Mouse (Mus musculus): ENCODE measurements around the gene Cd52. TPM values are rescaled to one million over a fixed set of nuclear protein-coding genes. Genes with fewer than 3 reads are reported as not detected.

Cd52 gene
- total and polyA plus RNA-seq, 3 experiments: 4.1 to 19.2 (median 5.8) TPM

DNA sequence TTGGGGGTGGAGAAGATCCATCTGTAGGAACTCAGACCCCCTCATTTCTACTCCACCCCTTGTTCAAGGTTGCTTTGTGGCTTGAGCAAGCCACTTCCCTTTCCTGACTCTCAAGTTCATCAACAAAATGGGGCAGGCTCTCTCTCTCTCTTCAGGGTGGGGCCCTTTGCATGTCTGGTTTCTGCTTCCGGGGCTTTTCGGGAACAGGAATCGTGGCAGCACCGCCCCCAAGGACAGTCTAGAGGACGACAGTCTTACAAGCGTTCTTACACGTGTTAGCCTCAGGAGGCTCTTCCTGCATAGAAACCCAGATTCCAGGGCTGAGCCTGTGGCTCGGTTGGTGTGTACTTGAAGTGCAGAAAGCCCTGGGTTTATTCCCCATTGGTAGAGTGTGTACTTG, 22.1 kb upstream of the Cd52 start:
- Histone ChIP-seq H3K36me3 (ENCODE audit: control insufficient read depth, insufficient read depth, low read length) (no peaks in the 10 kb centered on the region), H3K9ac (ENCODE audit: low read depth, low read length) (no peak overlapping the region), H3K4me3 (no peak overlapping the region), H3K79me2 (replicated peaks; ENCODE audit: control insufficient read depth, insufficient read depth, low read length) (no peaks in the 10 kb centered on the region), H3K27me3 (ENCODE audit: control insufficient read depth, insufficient read depth, low read length) (no peaks in the 10 kb centered on the region), H3K4me1 (ENCODE audit: control insufficient read depth, insufficient read depth, low read length) (no peaks in the 10 kb centered on the region), H3K27ac (no peak overlapping the region)
- DNase-seq: peak in 1 of 2 experiments; percentile 69
- intact Hi-C loops (cut with DNase I): no loop called here
- TF ChIP-seq CTCF (IDR thresholded peaks at IDR 0.05) (no peak), EP300 (IDR thresholded peaks at IDR 0.05; ENCODE audit: insufficient read depth, low read depth, low read length) (0 out of 2 replicates have a peak, but pooled peaks have one; percentile 20)
- WGBS: 52% methylated on average over 8 of the region's 8 CpGs

- H3K27ac ChIP-seq: no peak overlapping the region
- no peak for DNase-seq
- TF ChIP-seq EP300 (IDR thresholded peaks at IDR 0.05; ENCODE audit: insufficient read depth, low read depth, low read length): no peak
- TF ChIP-seq CTCF (IDR thresholded peaks at IDR 0.05): no peak
- no peak for TF ChIP-seq POLR2A (IDR thresholded peaks at IDR 0.05; ENCODE audit: insufficient read depth, low read depth, low read length)
- no peaks in the 10 kb centered on the region for H3K4me1 ChIP-seq (ENCODE audit: control insufficient read depth, insufficient read depth, low read length)
- H3K27me3 ChIP-seq (ENCODE audit: control insufficient read depth, insufficient read depth, low read length): no peaks in the 10 kb centered on the region
- H3K36me3 ChIP-seq (ENCODE audit: control insufficient read depth, insufficient read depth, low read length): no peaks in the 10 kb centered on the region
- H3K4me3 ChIP-seq: no peak overlapping the region
- WGBS: 86% methylated on average over 2 of the region's 2 CpGs
- H3K79me2 ChIP-seq (replicated peaks; ENCODE audit: control insufficient read depth, insufficient read depth, low read length): no peaks in the 10 kb centered on the region
- intact Hi-C loops (cut with DNase I): no loop called here
- H3K9ac ChIP-seq (ENCODE audit: low read depth, low read length): no peak overlapping the region
These were observed 21.6 kb upstream of the Cd52 start for GRCm38 (mm10) chr4:134116501-134116900.

DNA sequence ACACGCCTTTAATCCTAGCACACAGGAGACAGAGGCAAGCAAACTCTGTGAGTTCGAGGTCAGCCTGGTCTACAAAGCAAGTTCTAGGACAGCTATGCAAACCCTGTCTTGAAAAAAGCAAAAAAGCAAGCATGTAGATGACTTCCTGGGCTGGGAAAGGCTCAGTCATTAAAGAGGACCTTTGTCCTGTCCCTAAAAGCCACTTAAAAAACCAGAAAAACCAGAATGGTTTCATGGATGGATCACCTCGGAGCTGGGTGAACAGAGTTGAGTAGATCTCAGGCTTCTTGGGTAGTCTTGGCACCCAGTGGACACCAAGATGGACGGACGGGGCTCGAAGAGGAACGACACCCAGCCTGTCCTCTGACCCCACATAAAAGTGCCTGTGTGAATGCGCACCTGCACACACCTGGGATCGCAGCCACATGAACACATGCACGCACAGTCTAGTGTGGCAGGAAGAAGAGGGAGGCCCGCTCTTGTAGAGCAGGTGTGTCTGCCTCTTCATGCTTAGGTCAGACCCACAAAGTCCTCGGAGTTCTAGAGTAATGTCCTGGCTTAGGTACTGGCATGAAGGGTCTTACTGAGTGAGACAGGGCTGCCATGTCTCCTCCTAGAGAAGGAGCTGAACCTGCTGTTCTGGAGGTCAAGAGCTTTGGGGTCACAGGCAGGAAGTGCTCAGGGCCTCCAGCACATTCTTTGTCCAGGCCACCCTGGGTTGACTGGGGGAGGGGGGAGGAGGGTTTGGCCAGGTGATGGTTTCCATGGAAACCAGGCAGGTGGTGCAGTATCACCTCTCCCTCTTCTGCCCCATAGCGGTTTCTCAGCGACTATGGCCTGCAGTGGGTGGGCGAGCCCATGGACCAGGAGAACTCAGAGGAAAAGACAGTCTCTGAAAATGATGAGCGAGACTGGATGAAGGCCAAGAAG, 20.6 kb upstream of the Cd52 start:
- Histone ChIP-seq H3K4me3 (no peak overlapping the region), H3K79me2 (replicated peaks; ENCODE audit: control insufficient read depth, insufficient read depth, low read length) (no peaks in the 10 kb centered on the region), H3K36me3 (ENCODE audit: control insufficient read depth, insufficient read depth, low read length) (no peaks in the 10 kb centered on the region), H3K4me1 (ENCODE audit: control insufficient read depth, insufficient read depth, low read length) (no peaks in the 10 kb centered on the region), H3K9ac (ENCODE audit: low read depth, low read length) (no peak overlapping the region), H3K27ac (no peak overlapping the region), H3K27me3 (ENCODE audit: control insufficient read depth, insufficient read depth, low read length) (no peaks in the 10 kb centered on the region)
- WGBS: 90% methylated on average over 16 of the region's 16 CpGs
- DNase-seq: no peak
- intact Hi-C loops (cut with DNase I): no loop called here
- TF ChIP-seq CTCF (IDR thresholded peaks at IDR 0.05): no peak
- no peak for TF ChIP-seq EP300 (IDR thresholded peaks at IDR 0.05; ENCODE audit: insufficient read depth, low read depth, low read length)
- no peak for TF ChIP-seq POLR2A (IDR thresholded peaks at IDR 0.05; ENCODE audit: insufficient read depth, low read depth, low read length)

DNA sequence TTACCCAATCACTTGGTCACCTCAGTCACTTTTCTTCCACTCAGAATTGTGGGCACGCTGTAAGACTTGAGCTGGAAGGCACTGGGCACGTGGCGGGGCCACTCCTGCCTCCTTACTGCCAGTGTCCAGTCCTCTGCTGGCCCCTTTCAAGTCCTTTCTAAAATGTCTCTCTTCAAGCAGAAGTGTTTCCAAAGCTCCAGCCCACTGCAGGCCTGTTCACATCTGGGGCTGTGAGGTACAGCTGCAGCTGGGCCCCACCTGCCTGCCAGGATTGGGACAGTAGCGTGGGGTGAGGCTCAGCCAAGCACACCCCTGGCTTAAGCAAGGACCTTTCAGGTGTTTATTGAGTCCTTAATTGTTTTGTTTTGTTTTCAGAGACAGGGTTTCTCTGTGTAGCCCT, 19.2 kb upstream of the Cd52 start:
- no peak for DNase-seq
- 94% methylated on average over 4 of the region's 4 CpGs for WGBS
- no peaks in the 10 kb centered on the region for H3K4me1 ChIP-seq (ENCODE audit: control insufficient read depth, insufficient read depth, low read length)
- no peaks in the 10 kb centered on the region for H3K79me2 ChIP-seq (replicated peaks; ENCODE audit: control insufficient read depth, insufficient read depth, low read length)
- H3K36me3 ChIP-seq (ENCODE audit: control insufficient read depth, insufficient read depth, low read length): no peaks in the 10 kb centered on the region
- intact Hi-C loops (cut with DNase I): no loop called here
- H3K4me3 ChIP-seq: no peak overlapping the region
- no peak for TF ChIP-seq EP300 (IDR thresholded peaks at IDR 0.05; ENCODE audit: insufficient read depth, low read depth, low read length)
- no peak for TF ChIP-seq POLR2A (IDR thresholded peaks at IDR 0.05; ENCODE audit: insufficient read depth, low read depth, low read length)
- TF ChIP-seq CTCF (IDR thresholded peaks at IDR 0.05): no peak
- H3K27me3 ChIP-seq (ENCODE audit: control insufficient read depth, insufficient read depth, low read length): no peaks in the 10 kb centered on the region
- no peak overlapping the region for H3K9ac ChIP-seq (ENCODE audit: low read depth, low read length)
- no peak overlapping the region for H3K27ac ChIP-seq

GRCm38 (mm10) chr4:134113356-134113994, 18.6 kb upstream of the Cd52 start:
- intact Hi-C loops (cut with DNase I): no loop called here
- no peak overlapping the region for H3K4me3 ChIP-seq
- H3K79me2 ChIP-seq (replicated peaks; ENCODE audit: control insufficient read depth, insufficient read depth, low read length): no peaks in the 10 kb centered on the region
- no peaks in the 10 kb centered on the region for H3K4me1 ChIP-seq (ENCODE audit: control insufficient read depth, insufficient read depth, low read length)
- H3K36me3 ChIP-seq (ENCODE audit: control insufficient read depth, insufficient read depth, low read length): no peaks in the 10 kb centered on the region
- H3K9ac ChIP-seq (ENCODE audit: low read depth, low read length): no peak overlapping the region
- DNase-seq: no peak
- no peaks in the 10 kb centered on the region for H3K27me3 ChIP-seq (ENCODE audit: control insufficient read depth, insufficient read depth, low read length)
- no peak overlapping the region for H3K27ac ChIP-seq
- TF ChIP-seq CTCF (IDR thresholded peaks at IDR 0.05) (no peak), EP300 (IDR thresholded peaks at IDR 0.05; ENCODE audit: insufficient read depth, low read depth, low read length) (no peak), POLR2A (IDR thresholded peaks at IDR 0.05; ENCODE audit: insufficient read depth, low read depth, low read length) (no peak)
- 73% methylated on average over 10 of the region's 10 CpGs for WGBS

GRCm38 (mm10) chr4:134112403-134112802, 17.5 kb upstream of the Cd52 start:
- intact Hi-C loops (cut with DNase I): no loop called here
- H3K4me1 ChIP-seq (ENCODE audit: control insufficient read depth, insufficient read depth, low read length): no peaks in the 10 kb centered on the region
- H3K27ac ChIP-seq: no peak overlapping the region
- TF ChIP-seq CTCF (IDR thresholded peaks at IDR 0.05): no peak
- TF ChIP-seq EP300 (IDR thresholded peaks at IDR 0.05; ENCODE audit: insufficient read depth, low read depth, low read length): no peak
- TF ChIP-seq POLR2A (IDR thresholded peaks at IDR 0.05; ENCODE audit: insufficient read depth, low read depth, low read length): no peak
- H3K36me3 ChIP-seq (ENCODE audit: control insufficient read depth, insufficient read depth, low read length): no peaks in the 10 kb centered on the region
- H3K4me3 ChIP-seq: no peak overlapping the region
- no peaks in the 10 kb centered on the region for H3K27me3 ChIP-seq (ENCODE audit: control insufficient read depth, insufficient read depth, low read length)
- no peak overlapping the region for H3K9ac ChIP-seq (ENCODE audit: low read depth, low read length)
- H3K79me2 ChIP-seq (replicated peaks; ENCODE audit: control insufficient read depth, insufficient read depth, low read length): no peaks in the 10 kb centered on the region
- no peak for DNase-seq
- WGBS: 51% methylated on average over 6 of the region's 6 CpGs

Measured in heart, adult 2 months (tissue).